In genomic region chr16:38908304-38908703, GRCm38 (mm10) we compare ENCODE assay signal across 11 mouse cellular contexts. TPM values are rescaled to one million over a fixed set of nuclear protein-coding genes. Genes with fewer than 3 reads are reported as not detected.
"Had no signal": no experiment of that assay in that cellular context is flagged by ENCODE, and none has a peak within 500 bp of the region (broad histone marks: within the 10 kb centered on the region; RNA-seq: fewer than 3 reads in every experiment).

No protein-coding gene starts in this region.

- DNase-seq: kidney, adult 9 months; kidney, postnatal 10 days; layer of hippocampus, adult 9-11 months; layer of hippocampus, postnatal 36 days; thymus, postnatal 36 days had no signal

- H3K9ac ChIP-seq: intestine, embryonic 15.5 days; limb, embryonic 12.5 days; liver, embryonic 14.5 days; midbrain, embryonic 12.5 days had no signal

- H3K4me3 ChIP-seq: intestine, embryonic 15.5 days; limb, embryonic 12.5 days; midbrain, embryonic 12.5 days had no signal

- H3K4me2 ChIP-seq: intestine, embryonic 15.5 days; limb, embryonic 12.5 days; midbrain, embryonic 12.5 days had no signal

- H3K9me3 ChIP-seq: intestine, embryonic 15.5 days; limb, embryonic 12.5 days; midbrain, embryonic 12.5 days had no signal

- ATAC-seq: intestine, embryonic 15.5 days; midbrain, embryonic 16.5 days had no signal

- H3K27ac ChIP-seq: intestine, embryonic 15.5 days; limb, embryonic 12.5 days; liver, embryonic 14.5 days; midbrain, embryonic 12.5 days had no signal

- H3K36me3 ChIP-seq: intestine, embryonic 15.5 days; limb, embryonic 12.5 days; midbrain, embryonic 12.5 days had no signal

RNA-seq across cellular contexts. Expression of gene Igsf11, which starts 15.8 kb away (rescaled TPM):
- polyA plus RNA-seq: thymus, postnatal 0 days had no signal
